Mouse (Mus musculus) testis, adult 10 weeks (tissue): ENCODE data around the gene Krtap16-1. TPM values are rescaled to one million over a fixed set of nuclear protein-coding genes. Genes with fewer than 3 reads are reported as not detected.

Source experiments
- polyA plus RNA-seq: library from polyadenylated mRNA; stranded (reverse); fragments of 350-450 nt; fragmentation: Illumina TruSeq; extraction: RNeasy Lipid Tissue Mini Kit (QIAGEN cat#74804); gene quantifications from one replicate; pipeline ENCODE4 v1.2.3, GENCODE M21; 2014; ENCODE audit warnings: low read depth, low replicate concordance

Gene Krtap16-1
- not detected for polyA plus RNA-seq

DNA sequence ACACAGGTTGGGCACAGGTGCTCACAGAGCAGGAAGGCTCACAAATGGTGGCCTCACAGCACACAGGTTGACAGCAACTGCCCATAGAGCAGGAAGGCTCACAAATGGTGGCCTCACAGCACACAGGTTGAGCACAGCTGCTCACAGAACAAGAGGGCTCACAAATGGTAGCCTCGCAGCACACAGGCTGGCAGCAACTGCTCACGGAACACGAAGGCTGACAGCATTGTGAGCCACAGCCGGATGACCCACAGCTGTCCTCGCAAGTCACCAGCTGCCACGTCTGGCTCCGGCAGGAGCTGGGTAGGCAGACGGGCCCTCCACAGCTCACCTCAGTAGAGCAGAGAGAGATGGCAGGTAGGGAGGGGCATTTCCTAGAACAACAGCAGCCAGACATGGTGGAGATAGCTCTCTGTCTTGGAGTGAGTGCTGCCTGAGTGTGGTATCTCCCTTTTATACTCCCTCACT, at the start of gene Krtap16-1:
Krtap16-1 (minus strand) TSS at position 418 of the 468 bp plus-strand sequence.

DNA sequence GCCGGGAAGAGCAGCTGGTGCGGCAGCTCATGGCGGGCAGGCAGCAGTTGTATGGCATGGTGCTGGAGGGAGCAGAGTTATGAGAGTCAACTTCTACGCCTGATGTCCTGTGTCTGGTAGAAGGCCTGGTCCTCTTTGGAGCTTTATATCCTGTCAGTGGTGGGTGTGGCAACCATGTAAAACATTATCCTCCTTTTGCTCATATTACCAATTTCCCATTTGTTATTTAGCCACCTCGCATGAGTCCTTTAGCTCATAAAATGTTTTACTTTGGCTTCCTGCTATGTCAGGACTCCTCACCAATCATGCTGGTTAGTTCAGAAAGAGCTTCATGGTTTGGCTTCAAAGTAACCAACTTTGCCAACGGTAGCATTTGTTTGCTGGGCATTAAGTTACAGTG, 43.4 kb upstream of the Krtap16-1 start, which contains the start of gene Krt33b:
Krt33b (minus strand) TSS at position 101 of the 400 bp plus-strand sequence.

DNA sequence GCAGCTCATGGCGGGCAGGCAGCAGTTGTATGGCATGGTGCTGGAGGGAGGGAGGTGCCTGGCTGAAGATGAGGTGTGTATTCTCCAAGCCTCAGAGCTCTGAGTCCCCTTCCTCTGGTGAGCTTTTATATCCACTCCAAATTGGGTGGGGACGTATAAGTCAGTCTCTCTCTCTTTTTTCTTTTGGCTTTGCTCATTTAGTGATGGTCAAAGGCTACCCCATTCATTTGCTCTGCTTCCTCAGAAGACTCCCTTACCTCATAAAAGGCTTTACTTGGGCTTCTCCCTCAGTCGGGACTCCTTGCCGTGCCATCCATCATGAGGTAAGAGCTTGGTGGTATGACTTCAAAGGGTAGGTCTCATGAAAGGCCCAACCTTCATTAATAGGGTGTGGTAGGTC, 29.7 kb upstream of the Krtap16-1 start, which contains the start of gene Krt33a:
Krt33a (minus strand) TSS at position 101 of the 400 bp plus-strand sequence.

DNA sequence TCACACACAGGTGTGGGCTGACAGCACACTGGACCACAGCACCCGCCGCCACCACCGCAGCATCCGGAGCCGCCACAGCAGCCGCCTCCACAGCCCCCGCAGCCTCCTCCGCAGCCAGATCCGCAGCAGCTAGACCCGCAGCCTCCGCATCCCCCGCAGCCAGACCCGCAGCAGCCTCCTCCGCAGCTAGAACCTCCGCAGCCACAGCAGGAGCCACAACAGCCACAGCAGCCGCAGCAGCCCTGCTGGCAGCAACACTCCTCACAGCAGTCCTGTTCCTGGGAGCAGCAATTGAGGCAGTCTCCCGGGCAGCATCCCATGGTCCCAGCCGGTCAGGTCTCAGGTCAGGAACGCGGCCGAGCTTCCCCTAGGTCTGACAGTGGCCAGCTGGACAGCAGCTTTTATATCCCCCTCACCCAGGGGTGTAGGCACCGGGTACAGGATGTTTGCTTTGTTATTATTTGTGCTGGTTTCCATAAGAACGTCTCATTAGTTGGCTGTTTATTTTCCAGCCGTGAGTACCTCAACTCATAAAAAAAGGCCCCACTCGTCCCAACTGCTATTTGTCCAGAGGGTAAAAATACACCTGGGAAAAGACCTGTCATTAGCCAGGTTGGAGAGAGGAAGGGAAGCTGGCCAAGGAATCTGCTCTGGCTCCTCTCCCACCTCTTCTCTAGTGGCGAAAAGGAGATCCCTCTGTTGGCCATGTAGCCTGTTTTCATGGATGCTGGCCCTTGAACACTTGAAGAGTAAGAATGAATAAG, 7.4 kb upstream of the Krtap16-1 start, which contains the start of gene Krtap17-1:
Krtap17-1 (minus strand) TSS at position 375 of the 764 bp plus-strand sequence.

DNA sequence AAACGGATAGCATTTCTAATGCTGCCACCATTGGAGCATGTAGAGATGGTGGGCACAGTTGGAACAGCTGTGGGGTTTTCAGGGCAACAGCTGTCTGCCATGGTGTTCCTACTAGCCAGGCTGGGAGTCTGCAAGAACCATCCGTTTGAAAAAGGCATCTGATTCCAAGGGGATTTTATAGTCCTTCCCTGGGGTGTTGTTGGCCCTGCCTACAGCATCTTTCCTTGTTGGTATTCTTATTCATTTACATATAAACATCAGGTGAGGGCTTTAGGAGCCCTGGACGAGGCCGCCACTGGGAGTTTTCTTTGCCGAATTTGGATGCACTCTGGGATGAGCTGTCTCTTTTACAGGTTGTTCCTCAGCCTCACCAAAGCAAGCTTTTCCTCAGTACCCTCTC, 7.4 kb downstream of the Krtap16-1 start, which contains the start of gene Krtap29-1:
Krtap29-1 (minus strand) TSS at position 101 of the 400 bp plus-strand sequence.

DNA sequence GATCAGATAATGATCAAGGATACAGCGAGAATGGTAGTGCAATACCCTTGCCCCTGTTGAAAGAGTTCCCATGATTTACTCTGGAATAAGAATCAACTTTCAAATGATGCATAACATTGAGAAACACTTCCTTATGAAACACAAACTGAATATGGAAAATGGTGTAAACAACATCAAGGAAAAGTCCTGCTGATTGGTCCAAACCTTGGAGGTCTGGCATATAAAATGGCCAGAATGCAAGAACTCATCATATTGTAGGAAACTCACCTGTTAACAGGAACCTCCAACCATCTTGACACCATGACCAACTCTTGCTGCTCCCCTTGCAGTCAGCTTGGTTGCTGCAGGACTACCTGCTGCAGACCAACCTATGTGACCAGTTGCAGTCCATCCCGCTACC, 38.2 kb downstream of the Krtap16-1 start, which contains the start of gene Krtap9-5:
Krtap9-5 (plus strand) TSS at position 301 of the 400 bp plus-strand sequence.

DNA sequence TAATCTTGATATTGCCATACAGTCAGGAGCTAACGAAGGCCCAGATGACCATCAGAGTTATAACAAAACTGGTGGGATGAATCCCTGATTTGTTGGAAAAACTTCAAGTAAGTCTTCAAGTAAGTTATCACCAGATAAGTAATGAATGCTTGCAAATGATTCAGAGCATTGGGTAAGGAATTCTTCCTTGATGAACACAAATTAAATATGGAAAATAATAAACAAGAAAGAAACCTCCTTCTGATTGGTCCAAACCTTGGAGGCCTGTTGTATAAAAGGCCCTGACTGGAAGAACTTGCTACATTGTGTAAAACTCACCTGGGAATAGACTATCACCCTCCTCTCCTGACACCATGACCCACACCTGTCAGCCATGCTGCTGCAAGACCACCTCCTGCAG, 50.4 kb downstream of the Krtap16-1 start, which contains the start of gene Krtap31-2:
Krtap31-2 (plus strand) TSS at position 301 of the 400 bp plus-strand sequence.

Other genes starting within 250 kb of the Krtap16-1 start
- gene Gm11595, start 213.7 kb downstream of the Krtap16-1 start, polyA plus RNA-seq = not detected
- gene Krtap4-8, start 205.9 kb downstream of the Krtap16-1 start, polyA plus RNA-seq = not detected
- gene Krtap4-9, start 201.4 kb downstream of the Krtap16-1 start, polyA plus RNA-seq = not detected
- not detected for gene Gm11596, start 193.1 kb downstream of the Krtap16-1 start, polyA plus RNA-seq
- not detected for gene Gm11569, start 187.7 kb downstream of the Krtap16-1 start, polyA plus RNA-seq
- not detected for gene Gm11554, start 182.2 kb downstream of the Krtap16-1 start, polyA plus RNA-seq
- gene Krtap4-13, start 176.7 kb downstream of the Krtap16-1 start, polyA plus RNA-seq = not detected
- not detected for gene Gm11564, start 170.9 kb downstream of the Krtap16-1 start, polyA plus RNA-seq
- gene 2300003K06Rik, start 148.5 kb downstream of the Krtap16-1 start, polyA plus RNA-seq = not detected
- gene Krtap4-16, start 135.0 kb downstream of the Krtap16-1 start, polyA plus RNA-seq = not detected
- not detected for gene Gm11568, start 128.7 kb downstream of the Krtap16-1 start, polyA plus RNA-seq
- gene Gm11559, start 122.1 kb downstream of the Krtap16-1 start, polyA plus RNA-seq = not detected
- gene Krtap9-1, start 113.2 kb downstream of the Krtap16-1 start, polyA plus RNA-seq = not detected
- gene Gm11567, start 107.4 kb downstream of the Krtap16-1 start, polyA plus RNA-seq = not detected
- gene Krtap31-1, start 78.7 kb downstream of the Krtap16-1 start, polyA plus RNA-seq = not detected
- gene Gm11565, start 71.8 kb downstream of the Krtap16-1 start, polyA plus RNA-seq = 0.49 TPM
- gene Krtap31-2, start 50.3 kb downstream of the Krtap16-1 start, polyA plus RNA-seq = not detected
- gene Krtap9-5, start 38.1 kb downstream of the Krtap16-1 start, polyA plus RNA-seq = not detected
- gene Krtap29-1, start 7.5 kb downstream of the Krtap16-1 start, polyA plus RNA-seq = not detected
- not detected for gene Krtap17-1, start 7.4 kb upstream of the Krtap16-1 start, polyA plus RNA-seq
- not detected for gene Krt33a, start 29.6 kb upstream of the Krtap16-1 start, polyA plus RNA-seq
- gene Krt33b, start 43.3 kb upstream of the Krtap16-1 start, polyA plus RNA-seq = not detected
- gene Krt34, start 55.0 kb upstream of the Krtap16-1 start, polyA plus RNA-seq = not detected
- not detected for gene Krt31, start 64.0 kb upstream of the Krtap16-1 start, polyA plus RNA-seq
- not detected for gene Krt32, start 101.6 kb upstream of the Krtap16-1 start, polyA plus RNA-seq
- not detected for gene Krt35, start 109.6 kb upstream of the Krtap16-1 start, polyA plus RNA-seq
- not detected for gene Krt36, start 119.0 kb upstream of the Krtap16-1 start, polyA plus RNA-seq
- gene Krt13, start 135.0 kb upstream of the Krtap16-1 start, polyA plus RNA-seq = not detected
- gene Krt15, start 149.3 kb upstream of the Krtap16-1 start, polyA plus RNA-seq = not detected
- not detected for gene Krt19, start 162.1 kb upstream of the Krtap16-1 start, polyA plus RNA-seq
- gene Krt9, start 206.6 kb upstream of the Krtap16-1 start, polyA plus RNA-seq = not detected
- not detected for gene Krt14, start 221.0 kb upstream of the Krtap16-1 start, polyA plus RNA-seq